Mouse (Mus musculus): ENCODE measurements around the gene Tldc2.

Tldc2 gene

DNA sequence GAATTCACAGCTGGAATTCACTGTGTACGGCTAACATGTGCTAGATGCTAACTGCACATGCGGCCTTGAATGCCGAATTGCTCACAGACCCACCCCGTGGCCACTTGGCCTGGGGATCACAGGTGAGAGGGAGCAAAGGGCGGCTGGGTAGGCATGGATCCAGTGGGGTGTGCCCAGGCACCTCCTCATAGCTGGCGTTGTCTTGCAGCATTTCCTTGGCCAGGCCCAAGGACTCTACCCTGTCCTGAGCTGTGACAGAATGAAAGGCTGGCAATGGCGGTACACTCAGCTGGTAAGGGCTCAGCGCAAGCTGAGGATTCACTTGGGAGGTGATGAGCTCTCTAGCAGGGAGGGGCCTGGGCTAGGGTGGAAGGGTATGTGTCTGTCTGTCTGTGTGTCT lies at the start of gene Tldc2:
Gene Tldc2 (plus strand): TSS at position 260 of the 400 bp plus-strand sequence.
- no peak for DNase-seq (ENCODE audit: low read depth, low spot score)

DNA sequence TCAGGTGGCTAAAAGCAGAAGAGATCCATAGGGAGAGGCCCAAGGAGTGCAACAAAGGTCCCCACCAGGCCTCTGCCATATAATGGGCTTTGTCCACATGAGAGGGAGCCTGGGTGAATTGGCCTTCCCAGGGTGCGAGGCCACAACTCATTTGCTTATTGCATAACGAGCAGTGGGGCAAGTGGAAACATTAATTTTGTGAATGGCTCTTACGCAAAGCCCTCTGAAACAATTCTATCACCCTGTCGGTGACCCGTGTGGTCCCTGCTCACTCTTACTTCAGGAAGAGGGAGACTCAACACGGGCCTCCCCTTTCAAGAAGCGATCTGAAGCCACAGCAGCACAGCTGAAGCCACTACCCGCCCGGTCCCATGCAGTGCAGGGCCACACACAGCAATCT lies 49.6 kb upstream of the Tldc2 start:
- no peak for DNase-seq (ENCODE audit: low read depth, low spot score)

DNA sequence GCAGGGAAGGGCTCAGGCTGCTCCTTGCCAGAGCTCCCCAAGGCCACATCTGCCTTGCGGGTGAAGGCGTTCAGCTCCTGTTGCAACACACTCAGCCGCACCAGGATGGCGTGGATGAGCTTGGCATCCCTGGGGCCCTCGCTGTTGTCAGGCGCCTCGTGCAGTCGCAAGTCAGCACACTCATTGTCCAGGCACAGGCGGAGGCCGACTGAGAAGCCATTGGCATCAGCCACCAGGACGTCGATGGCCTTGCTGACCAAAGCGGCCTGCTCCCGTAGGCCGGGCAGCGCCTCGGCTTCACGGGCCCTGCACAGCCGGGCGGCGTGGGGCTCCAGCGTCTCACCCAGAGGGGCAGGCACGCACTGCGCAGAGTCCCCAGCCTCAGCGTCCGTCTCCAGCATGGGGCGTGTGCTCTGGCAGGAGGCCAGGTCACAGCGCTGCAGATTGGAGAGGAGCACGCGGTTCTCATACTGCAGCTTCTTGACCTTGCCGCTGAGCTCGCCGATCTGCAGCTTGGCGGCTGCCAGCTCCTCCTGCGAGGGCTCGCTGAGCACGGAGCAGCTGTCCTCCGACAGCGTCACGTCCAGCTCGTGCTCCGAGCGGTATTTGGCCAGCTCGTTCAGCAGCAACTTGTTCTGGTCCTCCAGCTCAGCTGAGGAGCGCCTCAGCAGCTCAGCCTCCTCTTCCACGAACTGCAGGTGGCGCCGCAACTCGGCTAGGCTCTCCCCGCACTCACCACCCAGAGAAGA lies 46.8 kb upstream of the Tldc2 start:
- DNase-seq (ENCODE audit: low read depth, low spot score), result no peak

DNA sequence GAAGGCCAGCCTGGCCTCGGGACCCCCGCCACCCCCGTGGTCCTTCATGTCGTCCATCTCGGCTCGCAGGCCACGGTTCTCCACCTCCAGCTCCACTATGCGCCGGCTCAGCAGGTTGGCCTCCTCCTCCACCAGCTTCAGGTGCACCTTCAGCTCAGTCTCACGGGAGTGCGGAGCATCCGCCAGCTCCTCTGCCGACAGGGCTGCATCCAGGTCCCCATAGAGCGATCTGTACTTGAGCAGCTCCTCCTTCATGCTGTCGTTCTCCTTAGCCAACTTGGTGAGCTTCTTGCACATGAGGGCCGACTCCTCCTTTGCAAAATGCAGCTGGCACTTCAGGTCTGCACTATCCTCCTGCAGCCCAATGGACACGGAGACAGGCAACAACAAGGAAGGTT lies 46.2 kb upstream of the Tldc2 start:
- DNase-seq (ENCODE audit: low read depth, low spot score), result no peak

DNA sequence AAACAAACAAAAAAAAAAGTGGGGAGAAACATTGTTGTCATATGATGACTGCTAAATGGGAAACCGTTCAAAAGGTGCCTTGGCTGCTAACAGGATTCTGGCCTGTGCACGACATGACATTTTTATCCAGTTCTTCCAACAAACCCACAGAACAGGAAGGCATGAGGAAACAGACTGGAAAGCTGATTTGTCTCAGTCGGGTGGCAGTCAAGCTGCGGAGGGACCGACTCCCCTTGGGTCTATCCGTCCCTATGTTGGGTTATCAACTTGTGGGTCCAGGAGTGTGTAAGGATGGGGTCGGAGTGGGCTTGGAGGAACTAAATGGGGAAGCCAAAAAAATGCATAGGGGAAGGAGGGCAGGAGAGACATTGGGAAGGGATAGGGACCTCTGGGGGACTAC lies 45.4 kb upstream of the Tldc2 start:
- no peak for DNase-seq (ENCODE audit: low read depth, low spot score)

DNA sequence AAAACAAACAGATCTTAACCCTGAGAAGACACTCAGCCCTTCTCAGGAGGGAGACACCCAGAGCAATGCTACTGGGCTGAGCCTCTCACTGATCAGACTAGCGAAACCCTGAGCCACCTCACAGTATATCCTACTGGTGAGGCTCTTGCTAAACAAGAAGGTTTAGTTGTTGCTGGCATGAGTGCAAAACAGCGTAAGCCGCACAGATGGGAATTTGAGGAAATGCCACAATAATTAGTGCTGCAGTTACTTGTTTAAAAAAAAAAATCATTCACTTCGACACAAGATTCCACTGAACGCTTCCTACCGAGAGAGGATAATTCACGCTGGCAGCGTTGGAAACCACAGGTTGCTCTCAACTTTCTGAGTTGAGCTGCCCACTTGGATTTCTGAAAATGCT lies 43.3 kb upstream of the Tldc2 start:
- no peak for DNase-seq (ENCODE audit: low read depth, low spot score)

DNA sequence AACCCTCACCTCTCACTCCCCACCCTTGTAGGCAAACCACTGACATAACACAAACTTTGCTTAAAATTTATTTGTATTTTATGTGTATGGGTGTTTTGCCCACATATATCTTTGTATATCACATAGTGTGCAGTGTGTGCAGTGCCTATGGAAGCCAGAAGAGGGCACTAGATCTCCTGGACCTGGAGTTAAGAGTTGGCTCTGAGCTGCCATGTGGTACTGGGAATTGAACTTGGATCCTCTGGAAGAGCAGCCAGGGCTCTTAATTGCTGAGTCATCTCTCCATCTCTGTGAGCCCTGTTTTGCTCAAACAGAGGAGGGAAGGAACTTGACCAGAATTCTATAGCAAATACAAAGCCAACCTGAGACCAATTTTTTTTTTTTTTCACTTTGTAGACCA lies 42.9 kb upstream of the Tldc2 start:
- no peak for DNase-seq (ENCODE audit: low read depth, low spot score)

DNA sequence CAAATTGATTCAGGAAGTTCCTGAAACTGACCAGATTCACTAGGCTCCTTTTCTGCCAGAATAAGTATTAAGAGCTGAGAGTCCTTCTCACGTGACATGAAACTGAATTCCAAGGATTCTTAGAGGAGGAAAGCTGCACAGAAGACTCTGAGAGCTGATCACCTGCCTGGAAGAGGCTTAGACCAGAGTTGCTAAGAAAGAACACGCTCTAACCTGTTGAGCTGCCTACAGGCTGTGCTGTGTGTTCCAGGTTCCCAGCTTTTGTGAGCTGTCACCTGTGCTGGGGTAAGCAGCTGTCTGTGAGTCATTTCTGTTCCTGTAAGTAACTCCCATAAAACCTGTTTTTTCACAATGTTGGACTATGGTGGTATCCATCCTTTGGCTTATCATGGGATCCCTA lies 40.9 kb upstream of the Tldc2 start:
- DNase-seq (ENCODE audit: low read depth, low spot score), result no peak

DNA sequence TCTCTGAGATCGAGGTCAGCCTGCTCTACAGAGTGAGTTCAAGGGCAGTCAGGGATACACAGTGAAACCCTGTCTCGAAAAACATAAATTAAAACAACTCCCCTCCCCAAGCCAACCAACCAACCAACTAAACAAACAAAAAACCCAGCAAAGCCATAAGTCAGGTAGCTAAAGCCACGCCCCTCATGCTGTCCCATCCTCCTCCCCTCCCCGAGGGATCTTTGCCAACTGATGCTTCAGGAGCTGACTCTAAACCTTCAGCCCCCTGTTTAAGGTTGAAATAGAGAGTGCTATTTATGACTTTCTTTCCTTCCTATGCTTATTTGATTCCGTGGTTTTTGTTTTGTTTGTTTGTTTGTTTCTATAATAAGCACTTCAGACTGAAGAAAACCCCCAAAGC lies 39.9 kb upstream of the Tldc2 start:
- DNase-seq (ENCODE audit: low read depth, low spot score), result no peak

DNA sequence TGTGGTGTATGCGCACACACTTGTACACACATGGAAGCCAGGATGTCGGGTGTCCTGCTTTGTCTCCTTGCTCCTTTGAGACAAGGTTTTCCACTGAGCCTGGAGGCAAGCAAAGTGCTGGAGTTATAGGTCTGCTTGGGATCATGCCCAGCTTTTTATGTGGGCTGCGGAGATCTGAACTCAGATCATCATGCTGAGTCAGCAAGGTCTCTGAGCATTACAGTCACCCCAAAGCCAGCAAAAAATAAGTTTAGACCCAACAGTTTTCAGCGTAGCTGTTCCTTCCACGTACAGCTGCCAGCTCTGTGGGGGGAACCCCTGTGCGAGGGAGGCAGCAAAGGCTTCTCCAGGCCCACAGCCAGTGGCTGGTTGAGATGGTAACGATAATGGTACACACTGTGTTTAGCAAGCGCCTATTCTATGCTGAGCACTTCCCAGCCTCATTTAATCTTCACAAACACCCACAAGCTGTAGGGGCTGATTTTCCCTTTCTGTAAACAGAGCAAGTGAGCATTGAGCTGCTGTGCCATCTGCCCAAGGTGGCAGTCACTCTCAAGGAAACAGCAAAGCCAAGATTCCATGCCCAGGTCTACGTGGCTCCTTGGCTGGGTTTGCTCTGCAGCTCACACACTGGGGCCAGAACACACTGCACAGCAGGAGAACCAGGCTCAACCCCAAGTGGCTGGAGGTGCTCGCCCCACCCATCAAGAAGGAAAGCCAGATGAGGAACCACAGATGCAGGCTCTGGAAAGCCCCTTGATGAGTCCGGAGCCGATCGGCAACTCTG lies 38.3 kb upstream of the Tldc2 start:
- DNase-seq (ENCODE audit: low read depth, low spot score), result no peak

DNA sequence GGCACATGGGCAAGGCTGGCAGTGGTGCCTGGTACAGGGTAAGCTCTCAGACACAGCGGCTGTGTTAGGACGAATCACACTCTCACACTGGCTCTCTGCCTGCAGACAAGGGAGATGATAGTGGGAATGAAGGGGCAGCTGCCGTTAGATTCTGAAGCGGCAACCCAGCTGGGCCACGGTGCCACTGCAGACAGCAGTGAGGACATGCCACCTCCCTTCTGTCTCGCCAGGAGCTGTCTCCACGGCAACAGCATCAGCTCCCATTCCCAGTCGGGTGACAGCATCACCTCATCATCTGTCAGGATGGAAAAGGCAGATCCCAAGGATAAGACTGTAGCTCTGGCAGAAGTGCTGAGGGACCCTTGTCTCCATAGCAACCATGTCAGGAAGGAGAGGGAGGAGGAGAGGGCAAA lies 37.0 kb upstream of the Tldc2 start:
- no peak for DNase-seq (ENCODE audit: low read depth, low spot score)

DNA sequence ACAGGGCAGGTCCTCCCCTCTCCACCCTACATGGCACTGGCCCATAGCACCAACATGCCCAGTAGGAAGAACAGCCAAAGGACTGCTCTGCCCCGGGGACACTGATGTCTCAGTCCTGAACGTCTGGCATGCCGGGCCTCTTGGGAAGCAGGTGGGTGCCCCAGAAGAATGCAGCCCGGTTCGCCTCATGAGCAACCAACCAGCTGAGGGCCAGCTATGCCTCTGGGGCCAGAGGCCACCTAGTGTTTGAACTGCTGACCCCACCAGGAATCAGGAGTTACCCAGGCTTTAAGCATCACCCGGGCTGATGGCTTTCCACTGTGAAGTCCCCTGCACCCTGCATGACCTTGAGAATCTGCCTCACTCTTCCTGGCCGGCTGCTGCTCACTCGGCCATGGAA lies 34.4 kb upstream of the Tldc2 start:
- DNase-seq (ENCODE audit: low read depth, low spot score), result no peak

DNA sequence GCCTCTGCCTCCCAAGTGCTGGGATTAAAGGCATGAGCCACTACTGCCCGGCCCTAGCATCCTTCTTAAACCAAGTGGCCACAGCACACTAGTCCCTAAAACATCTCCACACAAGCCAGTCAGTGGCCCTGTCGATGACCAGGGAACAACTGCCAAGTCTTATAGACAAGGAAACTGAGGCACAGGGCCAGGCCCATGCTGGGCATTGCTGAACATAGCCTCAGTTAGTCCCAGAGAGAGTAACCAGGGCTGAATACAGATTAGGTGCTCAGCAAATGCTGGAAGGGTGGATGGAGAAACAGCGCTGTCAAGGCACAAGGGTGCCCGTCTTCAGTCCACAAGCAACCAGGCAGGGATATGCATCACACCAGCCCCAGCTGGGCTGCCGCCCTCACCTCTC lies 33.7 kb upstream of the Tldc2 start:
- DNase-seq (ENCODE audit: low read depth, low spot score), result no peak

DNA sequence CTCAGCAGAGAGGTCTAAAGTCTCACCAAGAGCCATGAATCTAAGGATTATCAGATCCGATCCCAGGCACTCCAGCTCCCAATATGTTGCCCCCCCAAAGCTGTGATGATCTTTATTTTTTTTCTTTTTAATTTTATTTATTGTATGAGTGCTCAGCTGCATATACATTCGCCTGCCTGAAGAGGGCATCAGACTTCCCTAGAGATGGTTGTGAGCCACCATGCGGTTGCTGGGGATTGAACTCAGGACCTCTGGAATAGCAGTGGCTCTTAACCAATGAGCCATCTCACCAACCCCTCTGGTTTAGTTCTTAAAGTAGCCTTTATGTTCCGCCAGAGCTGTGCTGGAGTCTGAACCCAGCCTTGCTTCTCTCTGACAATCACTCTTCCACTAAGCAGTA lies 33.1 kb upstream of the Tldc2 start:
- no peak for DNase-seq (ENCODE audit: low read depth, low spot score)

DNA sequence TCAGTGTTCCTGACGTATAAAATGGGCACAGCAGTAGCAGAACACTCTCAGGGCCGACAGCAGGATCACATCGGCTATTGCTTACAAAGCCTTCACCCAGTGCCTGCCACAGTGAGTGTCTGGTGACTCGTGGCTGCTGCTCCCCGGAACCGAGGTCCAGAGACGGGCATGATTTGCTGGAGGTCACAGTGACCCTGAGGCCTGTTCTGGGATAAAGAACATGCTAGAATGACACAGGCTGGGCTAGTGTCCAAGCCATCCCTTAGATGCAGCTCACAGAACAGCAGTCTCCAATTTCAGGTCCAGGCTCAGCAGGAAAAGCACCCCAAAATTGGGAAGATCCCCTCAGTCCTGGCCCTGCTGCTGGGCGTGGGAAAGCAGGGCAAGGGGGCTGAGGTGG lies 32.6 kb upstream of the Tldc2 start:
- DNase-seq (ENCODE audit: low read depth, low spot score), result no peak

DNA sequence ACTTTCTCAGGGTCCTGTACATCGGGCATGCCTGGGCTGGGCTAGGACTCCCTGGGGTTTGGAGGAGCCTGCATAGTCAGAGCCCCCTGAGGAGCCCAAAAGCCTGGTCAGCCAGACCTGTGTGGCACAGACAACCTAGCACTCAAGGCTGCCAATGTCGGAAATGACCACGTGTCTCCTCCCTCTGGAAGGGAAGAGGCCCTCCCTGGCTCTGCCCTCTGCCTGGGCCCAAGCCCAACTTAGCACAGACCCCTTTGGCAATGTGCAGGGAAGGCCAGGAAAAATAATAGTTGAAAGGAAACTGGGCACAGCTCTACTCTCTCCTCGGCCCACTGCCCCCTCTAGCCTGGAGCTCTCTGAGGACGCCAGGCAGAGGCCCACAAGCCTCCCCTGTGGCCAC lies 32.0 kb upstream of the Tldc2 start:
- no peak for DNase-seq (ENCODE audit: low read depth, low spot score)

DNA sequence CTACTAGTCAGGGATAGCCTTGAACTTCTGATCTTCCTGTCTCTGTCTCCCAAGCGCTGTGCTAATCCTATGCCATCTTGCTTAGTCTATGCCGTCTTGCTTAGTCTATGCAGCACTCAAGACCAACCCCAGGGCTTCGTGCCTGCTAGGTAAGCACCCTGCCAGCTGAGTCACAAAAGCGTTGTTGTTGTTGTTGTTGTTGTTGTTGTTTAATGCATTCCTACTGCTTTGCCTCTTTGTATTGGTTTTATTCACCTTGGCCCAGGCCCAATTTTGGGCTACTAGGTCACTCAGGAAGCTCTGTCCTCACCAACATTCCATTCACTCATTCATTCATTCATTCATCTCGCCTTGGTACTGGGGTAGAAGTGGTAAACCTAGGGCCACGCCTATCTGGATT lies 31.1 kb upstream of the Tldc2 start:
- DNase-seq (ENCODE audit: low read depth, low spot score), result no peak

DNA sequence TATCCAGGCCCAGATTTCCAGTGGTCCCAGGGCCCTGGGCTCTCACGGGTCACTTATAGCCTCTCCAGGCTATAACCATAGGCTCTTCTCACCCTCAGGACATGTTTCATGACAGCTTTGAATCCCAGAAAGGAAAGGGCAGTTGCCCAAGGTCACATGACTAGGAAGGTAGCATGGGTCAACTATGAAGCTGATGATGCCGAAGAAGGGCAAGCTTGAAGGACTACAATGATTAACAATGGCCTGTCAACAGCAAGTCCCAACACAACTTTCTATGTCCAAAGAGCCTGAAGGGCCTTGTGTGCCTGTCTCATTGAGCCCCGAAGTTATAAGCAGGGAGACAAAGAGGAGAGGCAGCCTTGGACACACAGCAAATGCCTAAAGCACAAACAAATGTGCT lies 29.7 kb upstream of the Tldc2 start:
- DNase-seq (ENCODE audit: low read depth, low spot score), result no peak

DNA sequence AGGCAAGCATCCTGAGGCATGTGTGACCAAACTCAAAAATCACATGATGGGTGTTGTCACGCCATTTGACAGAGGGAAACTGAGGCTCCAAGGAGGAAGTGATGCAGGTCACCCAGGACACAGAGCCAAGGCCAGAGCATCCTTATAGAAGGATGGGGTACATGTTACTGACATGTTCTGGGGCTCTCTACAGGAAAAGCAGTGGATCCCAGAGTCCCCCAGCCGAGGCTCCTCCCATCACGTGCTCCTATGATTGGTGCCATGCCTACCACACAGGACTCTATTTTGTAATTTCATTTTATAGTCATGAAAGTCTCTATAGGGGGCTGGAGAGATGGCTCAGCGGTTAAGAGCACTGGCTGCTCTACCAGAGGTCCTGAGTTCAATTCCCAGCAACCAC lies 29.1 kb upstream of the Tldc2 start:
- DNase-seq (ENCODE audit: low read depth, low spot score), result no peak

DNA sequence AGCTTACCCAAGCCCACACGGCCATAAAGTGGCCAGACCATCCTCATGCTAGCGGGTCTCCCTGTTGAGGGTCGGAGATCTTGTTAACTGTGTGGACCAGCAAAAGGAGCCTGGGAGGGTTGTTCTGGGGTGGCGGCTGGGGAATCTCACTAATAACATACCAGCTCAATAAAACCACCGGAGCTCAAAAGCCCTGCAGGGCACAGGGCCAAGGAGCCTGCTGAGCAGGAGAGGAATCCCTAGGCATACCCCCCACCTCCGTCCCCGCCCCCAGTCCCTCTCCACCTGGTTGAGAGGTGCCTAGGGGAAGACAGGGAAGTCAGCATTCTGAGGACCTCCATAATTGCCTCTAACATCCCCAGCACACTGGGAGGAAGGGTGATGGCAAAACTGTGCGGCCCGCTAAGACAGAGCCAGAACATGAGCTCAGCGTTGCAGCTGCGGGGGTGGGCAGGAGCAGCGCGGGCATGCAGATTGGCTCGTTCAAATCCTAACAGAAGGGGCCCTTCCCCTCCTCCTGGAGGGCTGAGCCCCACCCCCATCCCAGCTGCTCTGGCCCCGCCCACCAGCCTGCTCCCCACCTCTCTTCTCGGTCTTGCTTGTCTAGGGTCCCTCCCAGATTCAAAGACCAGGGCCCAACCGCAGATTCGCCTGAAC lies 28.4 kb upstream of the Tldc2 start:
- peak; percentile 64 for DNase-seq (ENCODE audit: low read depth, low spot score)

DNA sequence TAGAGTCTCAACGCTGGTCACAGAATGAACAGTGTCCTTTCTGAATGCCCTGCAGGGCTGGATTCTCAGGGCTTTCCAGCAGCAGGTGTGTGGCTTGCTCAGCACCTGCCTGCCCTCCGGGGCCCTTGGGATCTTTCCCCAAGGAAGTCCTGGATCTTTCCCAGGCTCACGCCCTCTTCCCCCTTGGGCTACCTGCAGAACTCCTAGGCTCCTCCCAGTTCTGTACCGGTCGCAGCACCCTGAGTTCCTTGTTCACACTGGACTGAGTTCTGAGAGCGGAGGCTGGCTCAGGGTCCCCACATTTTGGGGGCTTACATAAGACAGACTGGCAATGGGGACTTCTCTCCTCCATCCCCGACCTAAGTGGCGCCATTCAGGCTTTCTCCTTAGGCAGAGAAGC lies 27.7 kb upstream of the Tldc2 start:
- no peak for DNase-seq (ENCODE audit: low read depth, low spot score)

DNA sequence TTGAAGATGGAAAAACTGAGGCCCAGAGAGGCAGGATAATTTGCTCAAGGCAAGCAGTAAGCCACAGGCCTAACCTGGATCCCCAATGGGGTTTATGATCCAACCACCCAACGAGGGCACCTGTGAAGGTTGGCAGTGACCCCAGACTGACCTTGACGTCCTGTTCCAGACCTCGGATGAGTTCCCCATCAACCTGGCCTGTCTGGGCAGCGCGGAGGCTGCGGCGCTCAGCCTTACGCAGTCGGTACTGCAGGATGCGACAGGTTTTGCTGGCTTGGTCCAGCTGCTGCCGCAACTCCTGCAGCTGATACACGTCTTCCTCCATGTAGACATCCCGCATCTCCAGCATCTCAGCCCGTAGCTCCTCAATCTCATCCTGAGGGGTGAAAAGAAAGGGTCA lies 26.8 kb upstream of the Tldc2 start:
- DNase-seq (ENCODE audit: low read depth, low spot score), result no peak
